Mouse (Mus musculus) lung, postnatal 0 days (tissue): ENCODE measurements around the gene Zc2hc1c. TPM values are rescaled to one million over a fixed set of nuclear protein-coding genes. Genes with fewer than 3 reads are reported as not detected.

Experiments used
- ATAC-seq: fragments of 200-750 bp; cut with Nextera tagmentation; 2 replicates; pipeline ENCODE4 v1.8.0; 2017; ENCODE audit warnings: moderate library complexity
- DNase-seq: peaks from one replicate; pipeline ENCODE4 v3.0.0-alpha.2; 2016; ENCODE audit warnings: low spot score
- H3K27ac ChIP-seq: fragments of 300-500 bp; sonication (generic); 2 replicates; pipeline ENCODE4 v1.5.1; 2014; ENCODE audit warnings: antibody characterized with exemption, mild to moderate bottlenecking, low read length, mixed read lengths
- H3K27me3 ChIP-seq: fragments of 300-500 bp; sonication (generic); replicated peaks from 2 replicates; pipeline ENCODE4 v1.6.1; 2014; ENCODE audit warnings: low read length, mixed read lengths; ENCODE audit not compliant: insufficient read depth
- H3K36me3 ChIP-seq: fragments of 300-500 bp; sonication (generic); 2 replicates; pipeline ENCODE4 v1.6.1; 2014; ENCODE audit warnings: low read length, mixed read lengths; ENCODE audit not compliant: insufficient read depth
- H3K4me1 ChIP-seq: fragments of 300-500 bp; sonication (generic); 2 replicates; pipeline ENCODE4 v1.6.1; 2014; ENCODE audit warnings: antibody characterized with exemption, low read depth, low read length, mixed read lengths; ENCODE audit not compliant: insufficient read depth
- H3K4me2 ChIP-seq: fragments of 300-500 bp; sonication (generic); replicated peaks from 2 replicates; pipeline ENCODE4 v1.6.1; 2014; ENCODE audit warnings: low read depth, mild to moderate bottlenecking, low read length, moderate library complexity, mixed read lengths
- H3K4me3 ChIP-seq: fragments of 300-500 bp; sonication (generic); 2 replicates; pipeline ENCODE4 v1.5.1; 2014; ENCODE audit warnings: low read depth, low read length
- H3K9ac ChIP-seq: fragments of 300-500 bp; sonication (generic); replicated peaks from 2 replicates; pipeline ENCODE4 v1.6.1; 2014; ENCODE audit warnings: low read depth, mild to moderate bottlenecking
- H3K9me3 ChIP-seq: fragments of 300-500 bp; sonication (generic); 2 replicates; pipeline ENCODE4 v1.6.1; 2016; ENCODE audit warnings: low read length, mixed read lengths
- CTCF ChIP-seq: IDR thresholded peaks from 2 replicates; pipeline ENCODE4 v1.5.1; 2016; ENCODE audit warnings: antibody characterized with exemption, mild to moderate bottlenecking
- EP300 ChIP-seq: IDR thresholded peaks from 2 replicates; pipeline ENCODE4 v1.6.1; 2016; ENCODE audit warnings: antibody characterized with exemption, mild to moderate bottlenecking, control low read depth
- WGBS: fragments of 180-500 bp; shearing (Covaris S2); extraction: QIAGEN DNeasy Blood & Tissue Kit; methylation state at CpG from one replicate; pipeline ENCODE4 v1.1.7; 2014; 5-methylcytosine and 5-hydroxymethylcytosine counted together
- polyA plus RNA-seq: library from polyadenylated mRNA; unstranded; fragments of >200 nt; fragmentation: Nextera tagmentation; extraction: Ambion mirVana; gene quantifications from 2 replicates; pipeline ENCODE4 v1.2.1, GENCODE M21; 2015

Gene Zc2hc1c
- polyA plus RNA-seq, 1 experiment from 2014 or later: 2.7 TPM

- Histone ChIP-seq H3K27me3 (no peaks in the 10 kb centered on the region), H3K4me3 (no peak overlapping the region), H3K4me2 (no peak overlapping the region), H3K36me3 (0 out of 2 replicates have a peak, but pooled peaks cover 4% of the 10 kb centered on the region), H3K9me3 (no peaks in the 10 kb centered on the region), H3K9ac (no peak overlapping the region), H3K27ac (no peak overlapping the region), H3K4me1 (no peaks in the 10 kb centered on the region; the same call in 1 of the 2 replicates)
- ATAC-seq (no peak), DNase-seq (no peak)
- WGBS: 61% methylated on average over 8 of the region's 8 CpGs
- no peak for TF ChIP-seq CTCF
These were observed 23.9 kb upstream of the Zc2hc1c start for GRCm38 (mm10) chr12:85264531-85264930.

- DNase-seq: no peak
These were observed 23.5 kb upstream of the Zc2hc1c start for GRCm38 (mm10) chr12:85264940-85265339.

GRCm38 (mm10) chr12:85266248-85266647, 22.1 kb upstream of the Zc2hc1c start:
- 84% methylated on average over 3 of the region's 3 CpGs for WGBS
- Histone ChIP-seq H3K9me3 (no peaks in the 10 kb centered on the region), H3K4me3 (no peak overlapping the region), H3K27ac (no peak overlapping the region), H3K4me2 (no peak overlapping the region), H3K36me3 (no peaks in the 10 kb centered on the region), H3K4me1 (no peaks in the 10 kb centered on the region; the same call in 1 of the 2 replicates), H3K27me3 (no peaks in the 10 kb centered on the region), H3K9ac (no peak overlapping the region)
- DNase-seq (no peak), ATAC-seq (no peak)
- TF ChIP-seq CTCF (no peak), EP300 (no peak)

More at GRCm38 (mm10) chr12:85264940-85265339, 23.5 kb upstream of the Zc2hc1c start:
- H3K4me2 ChIP-seq: no peak overlapping the region
- no peaks in the 10 kb centered on the region for H3K9me3 ChIP-seq
- H3K36me3 ChIP-seq: 0 out of 2 replicates have a peak, but pooled peaks cover 4% of the 10 kb centered on the region
- no peak overlapping the region for H3K27ac ChIP-seq
- H3K4me1 ChIP-seq: no peaks in the 10 kb centered on the region; the same call in 1 of the 2 replicates
- no peak overlapping the region for H3K4me3 ChIP-seq
- WGBS: 41% methylated on average over 7 of the region's 7 CpGs
- TF ChIP-seq EP300: no peak
- no peak for TF ChIP-seq CTCF
- H3K9ac ChIP-seq: no peak overlapping the region
- no peak for ATAC-seq
- H3K27me3 ChIP-seq: no peaks in the 10 kb centered on the region

GRCm38 (mm10) chr12:85269821-85270220, 18.6 kb upstream of the Zc2hc1c start:
- Histone ChIP-seq H3K36me3 (no peaks in the 10 kb centered on the region), H3K4me2 (peak overlapping the region; percentile 50), H3K27me3 (no peaks in the 10 kb centered on the region), H3K9ac (peak overlapping the region; percentile 46), H3K27ac (no peak overlapping the region), H3K4me3 (peak overlapping the region; percentile 53), H3K9me3 (no peaks in the 10 kb centered on the region), H3K4me1 (no peaks in the 10 kb centered on the region; the same call in 1 of the 2 replicates)
- no peak for DNase-seq
- 43% methylated on average over 3 of the region's 3 CpGs for WGBS
- TF ChIP-seq CTCF (no peak), EP300 (no peak)
- ATAC-seq: no peak

- Histone ChIP-seq H3K4me1 (no peaks in the 10 kb centered on the region; the same call in 1 of the 2 replicates), H3K9me3 (no peaks in the 10 kb centered on the region), H3K27me3 (no peaks in the 10 kb centered on the region), H3K4me2 (peak within 1 kb of the TSS; percentile 50), H3K9ac (peak within 1 kb of the TSS; percentile 46), H3K4me3 (peak within 1 kb of the TSS; percentile 53), H3K36me3 (no peaks in the 10 kb centered on the region), H3K27ac (no peak within 1 kb of the TSS)
- DNase-seq (peak; percentile 91), ATAC-seq (peak; percentile 87)
- TF ChIP-seq CTCF (peak; percentile 69), EP300 (no peak)
- WGBS: 3% methylated on average over 34 of the region's 35 CpGs
These were observed 18.1 kb upstream of the Zc2hc1c start, which contains the start of gene Mlh3 for GRCm38 (mm10) chr12:85270319-85270718. Gene Mlh3, minus strand, starts transcription at chr12:85270599.

- Histone ChIP-seq H3K4me2 (no peak overlapping the region), H3K9me3 (no peaks in the 10 kb centered on the region), H3K27ac (no peak overlapping the region), H3K27me3 (no peaks in the 10 kb centered on the region), H3K36me3 (no peaks in the 10 kb centered on the region), H3K9ac (no peak overlapping the region), H3K4me3 (no peak overlapping the region), H3K4me1 (no peaks in the 10 kb centered on the region; the same call in 1 of the 2 replicates)
- no peak for ATAC-seq
- no peak for DNase-seq
- 76% methylated on average over 7 of the region's 7 CpGs for whole genome bisulfite sequencing
- no peak for TF ChIP-seq EP300
- no peak for TF ChIP-seq CTCF
These were observed 17.1 kb upstream of the Zc2hc1c start for GRCm38 (mm10) chr12:85271132-85271842.
